Mouse (Mus musculus) embryonic fibroblast, embryonic 13.5 days (primary cell): Measurements from ENCODE around the gene Eps8.

Source experiments
- CTCF ChIP-seq: IDR thresholded peaks from 2 replicates; pipeline ENCODE4 v1.5.1; 2011; ENCODE audit warnings: mild to moderate bottlenecking, control low read depth, low read length, moderate library complexity, borderline replicate concordance; ENCODE audit not compliant: insufficient read depth
- POLR2A ChIP-seq: IDR thresholded peaks from 2 replicates; pipeline ENCODE4 v1.6.1; 2011; ENCODE audit warnings: low read depth, mild to moderate bottlenecking, control low read depth, low read length, moderate library complexity

DNA sequence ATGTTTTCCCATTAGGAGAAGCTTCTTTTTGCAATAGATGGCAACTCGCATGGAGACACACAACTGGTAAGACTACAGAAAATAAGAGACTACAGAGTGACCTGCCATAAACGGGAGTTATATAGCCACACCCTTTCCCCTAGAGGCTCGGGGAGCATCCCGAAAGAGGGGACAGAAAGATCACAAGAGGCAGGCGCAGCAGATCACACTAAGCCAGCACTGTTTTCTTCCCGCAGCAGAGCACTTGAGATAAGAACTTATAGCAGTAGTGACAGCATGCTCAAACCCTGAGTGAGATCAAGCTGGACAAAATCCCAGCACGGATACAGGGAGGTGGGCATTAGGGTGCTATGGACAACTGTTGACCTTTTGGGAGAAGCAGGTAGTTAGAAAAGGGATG lies 198.6 kb downstream of the Eps8 start:
- TF ChIP-seq CTCF (no peak), POLR2A (no peak)
